Mouse (Mus musculus): ENCODE results near the gene Plxna2. TPM values are rescaled to one million over a fixed set of nuclear protein-coding genes. Genes with fewer than 3 reads are reported as not detected.

Gene Plxna2
- polyA plus RNA-seq, 1 experiment from 2014 or later, result 72.1 TPM

- no peak for ATAC-seq (replicated peaks)
- no peak overlapping the region for H3K27ac ChIP-seq (replicated peaks)
- no peak overlapping the region for H3K4me2 ChIP-seq (replicated peaks)
- no peaks in the 10 kb centered on the region for H3K27me3 ChIP-seq
- no peaks in the 10 kb centered on the region for H3K4me1 ChIP-seq
- H3K9ac ChIP-seq (replicated peaks), result no peak overlapping the region
- H3K9me3 ChIP-seq, result no peaks in the 10 kb centered on the region
- no peak overlapping the region for H3K4me3 ChIP-seq
- peaks cover 71% of the 10 kb centered on the region for H3K36me3 ChIP-seq
Measured at GRCm38 (mm10) chr1:194764951-194765350, 146.9 kb downstream of the Plxna2 start.

GRCm38 (mm10) chr1:194768799-194769198, 150.8 kb downstream of the Plxna2 start:
- no peak overlapping the region for H3K4me3 ChIP-seq
- no peak for ATAC-seq (replicated peaks)
- H3K4me1 ChIP-seq, result peaks cover 4% of the 10 kb centered on the region; the same call in 1 of the 2 replicates
- H3K36me3 ChIP-seq, result peaks cover 78% of the 10 kb centered on the region
- no peaks in the 10 kb centered on the region for H3K9me3 ChIP-seq
- 97% methylated on average over 1 of the region's 1 CpGs for WGBS
- H3K4me2 ChIP-seq (replicated peaks), result no peak overlapping the region
- H3K9ac ChIP-seq (replicated peaks), result no peak overlapping the region
- no peak overlapping the region for H3K27ac ChIP-seq (replicated peaks)
- no peaks in the 10 kb centered on the region for H3K27me3 ChIP-seq

GRCm38 (mm10) chr1:194772053-194772452, 154.0 kb downstream of the Plxna2 start:
- Histone ChIP-seq H3K9me3 (no peaks in the 10 kb centered on the region), H3K36me3 (peaks cover 72% of the 10 kb centered on the region), H3K27me3 (no peaks in the 10 kb centered on the region), H3K4me3 (no peak overlapping the region), H3K4me2 (replicated peaks) (no peak overlapping the region), H3K27ac (replicated peaks) (no peak overlapping the region), H3K9ac (replicated peaks) (no peak overlapping the region), H3K4me1 (peaks cover 4% of the 10 kb centered on the region; the same call in 1 of the 2 replicates)
- WGBS, result 39% methylated on average over 3 of the region's 3 CpGs
- ATAC-seq (replicated peaks), result no peak

GRCm38 (mm10) chr1:194773899-194774298, 155.9 kb downstream of the Plxna2 start:
- Histone ChIP-seq H3K27ac (replicated peaks) (no peak overlapping the region), H3K36me3 (peaks cover 73% of the 10 kb centered on the region), H3K4me2 (replicated peaks) (no peak overlapping the region), H3K4me1 (peaks cover 4% of the 10 kb centered on the region; the same call in 1 of the 2 replicates), H3K9me3 (no peaks in the 10 kb centered on the region), H3K9ac (replicated peaks) (no peak overlapping the region), H3K4me3 (no peak overlapping the region), H3K27me3 (no peaks in the 10 kb centered on the region)
- ATAC-seq (replicated peaks), result no peak
- 20% methylated on average over 3 of the region's 3 CpGs for WGBS

- Histone ChIP-seq H3K36me3 (peaks cover 73% of the 10 kb centered on the region), H3K4me1 (peaks cover 4% of the 10 kb centered on the region; the same call in 1 of the 2 replicates), H3K9ac (replicated peaks) (no peak overlapping the region), H3K4me3 (no peak overlapping the region), H3K4me2 (replicated peaks) (no peak overlapping the region), H3K9me3 (no peaks in the 10 kb centered on the region), H3K27me3 (no peaks in the 10 kb centered on the region), H3K27ac (replicated peaks) (no peak overlapping the region)
- WGBS, result 75% methylated on average over 2 of the region's 2 CpGs
- ATAC-seq (replicated peaks), result no peak
Measured at GRCm38 (mm10) chr1:194774350-194774749, 156.3 kb downstream of the Plxna2 start.

DNA sequence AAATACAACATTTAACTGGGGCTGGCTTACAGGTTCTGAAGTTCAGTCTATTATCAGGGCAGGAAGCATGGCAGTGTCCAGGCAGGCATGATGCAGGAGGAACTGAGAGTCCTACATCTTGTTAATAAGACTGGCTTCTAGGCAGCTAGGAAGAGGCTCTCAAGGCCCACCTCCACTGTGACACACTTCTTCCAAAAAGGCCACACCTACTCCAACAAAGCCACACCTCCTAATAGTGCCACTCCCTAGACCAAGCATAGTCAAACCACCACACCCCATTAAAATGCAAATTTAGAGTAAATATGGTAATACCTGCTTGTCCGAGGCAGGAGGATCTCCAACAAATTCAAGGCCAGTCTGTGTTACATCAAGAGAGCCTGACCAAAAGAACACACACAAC, 156.7 kb downstream of the Plxna2 start:
- H3K27me3 ChIP-seq, result no peaks in the 10 kb centered on the region
- no peak for ATAC-seq (replicated peaks)
- no peak overlapping the region for H3K9ac ChIP-seq (replicated peaks)
- no peak overlapping the region for H3K4me3 ChIP-seq
- H3K4me2 ChIP-seq (replicated peaks), result no peak overlapping the region
- no peak overlapping the region for H3K27ac ChIP-seq (replicated peaks)
- 74% methylated on average over 1 of the region's 1 CpGs for WGBS
- H3K9me3 ChIP-seq, result no peaks in the 10 kb centered on the region
- peaks cover 4% of the 10 kb centered on the region; the same call in 1 of the 2 replicates for H3K4me1 ChIP-seq
- peaks cover 74% of the 10 kb centered on the region for H3K36me3 ChIP-seq

- Histone ChIP-seq H3K9me3 (no peaks in the 10 kb centered on the region), H3K36me3 (peaks cover 80% of the 10 kb centered on the region), H3K4me1 (peaks cover 7% of the 10 kb centered on the region; the same call in 1 of the 2 replicates), H3K27me3 (no peaks in the 10 kb centered on the region), H3K27ac (replicated peaks) (no peak overlapping the region), H3K9ac (replicated peaks) (no peak overlapping the region), H3K4me2 (replicated peaks) (no peak overlapping the region), H3K4me3 (no peak overlapping the region)
- no peak for ATAC-seq (replicated peaks)
Measured at GRCm38 (mm10) chr1:194775656-194776374, 157.8 kb downstream of the Plxna2 start.

DNA sequence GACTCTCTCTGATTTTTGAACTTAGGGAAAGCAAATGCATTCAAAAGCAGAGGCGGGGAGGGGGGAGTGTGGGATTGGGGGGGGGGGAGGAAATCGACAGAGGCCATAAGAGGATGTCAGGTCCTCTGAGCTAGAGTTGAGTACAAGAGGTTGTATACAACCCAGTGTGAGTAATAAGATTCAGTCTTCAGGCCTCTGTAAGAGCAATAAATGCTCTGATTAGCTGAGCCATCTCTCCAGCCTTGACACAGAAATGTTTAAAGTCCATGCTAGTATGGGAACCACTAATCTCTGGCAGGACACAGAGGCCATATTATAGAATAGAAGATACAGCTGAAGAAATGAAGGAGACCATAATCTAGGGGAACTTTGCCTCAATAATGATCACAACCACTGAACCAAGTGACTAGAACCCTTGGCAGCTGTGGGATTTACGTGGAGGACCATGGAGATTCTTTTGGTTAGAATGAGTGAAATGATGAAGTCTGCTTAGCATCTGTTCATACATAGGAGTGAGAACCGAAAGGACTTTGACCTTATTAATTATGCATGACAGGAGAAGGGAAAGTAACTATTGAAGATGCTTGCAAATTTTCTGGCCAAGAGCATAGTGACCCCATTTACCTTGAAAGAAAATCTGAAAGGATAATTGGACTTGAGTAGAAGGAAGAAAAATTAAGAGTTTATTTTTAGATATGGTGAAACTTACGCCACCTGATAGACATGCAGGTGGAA, 158.7 kb downstream of the Plxna2 start:
- Histone ChIP-seq H3K27ac (replicated peaks) (0 out of 2 replicates have a peak overlapping the region, but pooled peaks have one; percentile 6), H3K4me2 (replicated peaks) (no peak overlapping the region), H3K4me1 (peaks cover 7% of the 10 kb centered on the region; the same call in 1 of the 2 replicates), H3K9me3 (no peaks in the 10 kb centered on the region), H3K36me3 (peaks cover 80% of the 10 kb centered on the region), H3K4me3 (no peak overlapping the region), H3K9ac (replicated peaks) (no peak overlapping the region), H3K27me3 (no peaks in the 10 kb centered on the region)
- ATAC-seq (replicated peaks), result no peak
- WGBS, result 79% methylated on average over 5 of the region's 5 CpGs

- Histone ChIP-seq H3K36me3 (peaks cover 79% of the 10 kb centered on the region), H3K27me3 (no peaks in the 10 kb centered on the region), H3K9me3 (no peaks in the 10 kb centered on the region), H3K27ac (replicated peaks) (no peak overlapping the region), H3K4me2 (replicated peaks) (no peak overlapping the region), H3K9ac (replicated peaks) (no peak overlapping the region), H3K4me3 (no peak overlapping the region), H3K4me1 (0 out of 2 replicates have a peak, but pooled peaks cover 3% of the 10 kb centered on the region)
- ATAC-seq (replicated peaks), result no peak; the same call in 1 of the 2 replicates
- WGBS, result 57% methylated on average over 2 of the region's 2 CpGs
Measured at GRCm38 (mm10) chr1:194777608-194778007, 159.6 kb downstream of the Plxna2 start.

DNA sequence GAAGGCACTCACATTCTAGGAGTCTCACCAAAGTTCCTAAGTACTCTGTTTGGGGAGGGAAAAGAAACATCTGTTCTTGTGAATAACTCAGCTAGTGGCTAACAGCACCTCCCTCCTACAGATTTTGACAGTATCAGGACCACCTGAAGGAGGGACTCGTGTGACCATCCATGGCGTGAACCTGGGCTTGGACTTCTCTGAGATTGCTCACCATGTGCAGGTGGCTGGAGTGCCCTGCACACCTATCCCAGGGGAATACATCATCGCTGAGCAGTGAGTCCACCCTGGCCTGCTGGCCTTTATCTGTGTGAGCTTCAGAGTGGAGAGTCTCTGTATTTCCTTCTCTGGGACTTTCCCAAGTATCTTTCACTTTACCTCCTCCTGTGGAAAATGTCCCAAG, 162.4 kb downstream of the Plxna2 start:
- WGBS, result 94% methylated on average over 3 of the region's 3 CpGs
- Histone ChIP-seq H3K4me3 (no peak overlapping the region), H3K4me1 (0 out of 2 replicates have a peak, but pooled peaks cover 3% of the 10 kb centered on the region), H3K27ac (replicated peaks) (no peak overlapping the region), H3K9ac (replicated peaks) (no peak overlapping the region), H3K27me3 (no peaks in the 10 kb centered on the region), H3K4me2 (replicated peaks) (no peak overlapping the region), H3K9me3 (no peaks in the 10 kb centered on the region), H3K36me3 (peaks cover 70% of the 10 kb centered on the region)
- no peak for ATAC-seq (replicated peaks)

- H3K27me3 ChIP-seq, result no peaks in the 10 kb centered on the region
- ATAC-seq (replicated peaks), result no peak
- H3K4me3 ChIP-seq, result no peak overlapping the region
- H3K9ac ChIP-seq (replicated peaks), result no peak overlapping the region
- 47% methylated on average over 5 of the region's 5 CpGs for WGBS
- H3K4me2 ChIP-seq (replicated peaks), result no peak overlapping the region
- H3K27ac ChIP-seq (replicated peaks), result no peak overlapping the region
- H3K36me3 ChIP-seq, result peaks cover 70% of the 10 kb centered on the region
- no peaks in the 10 kb centered on the region for H3K9me3 ChIP-seq
- 0 out of 2 replicates have a peak, but pooled peaks cover 3% of the 10 kb centered on the region for H3K4me1 ChIP-seq
Measured at GRCm38 (mm10) chr1:194780794-194781390, 162.9 kb downstream of the Plxna2 start.

DNA sequence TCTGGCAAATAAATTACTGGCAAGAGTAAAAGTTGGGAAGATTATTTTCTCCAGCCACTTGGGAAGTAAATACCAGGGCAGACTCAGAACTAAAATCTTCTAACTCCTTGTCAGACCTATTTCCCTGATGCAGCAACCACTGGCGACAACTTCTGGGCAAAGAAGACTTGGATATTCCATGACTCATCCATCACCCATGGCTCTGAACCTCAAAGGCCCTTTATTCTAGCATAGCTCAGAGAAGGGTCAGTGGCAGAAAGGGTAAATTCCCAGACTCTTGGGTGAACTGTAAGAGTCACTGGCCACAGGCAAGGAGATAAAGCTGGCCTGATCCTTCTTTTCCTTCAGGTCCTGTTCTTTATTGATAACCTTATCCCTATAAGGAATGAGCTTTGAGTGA, 163.5 kb downstream of the Plxna2 start:
- no peak for ATAC-seq (replicated peaks)
- Histone ChIP-seq H3K36me3 (peaks cover 73% of the 10 kb centered on the region), H3K27ac (replicated peaks) (no peak overlapping the region), H3K9me3 (no peaks in the 10 kb centered on the region), H3K9ac (replicated peaks) (no peak overlapping the region), H3K4me3 (no peak overlapping the region), H3K4me1 (0 out of 2 replicates have a peak, but pooled peaks cover 3% of the 10 kb centered on the region), H3K27me3 (no peaks in the 10 kb centered on the region), H3K4me2 (replicated peaks) (no peak overlapping the region)
- WGBS, result 94% methylated on average over 1 of the region's 1 CpGs
